Mouse (Mus musculus): ENCODE data around the gene Npcd. TPM values are rescaled to one million over a fixed set of nuclear protein-coding genes. Genes with fewer than 3 reads are reported as not detected.

The Npcd gene
- total RNA-seq, 2 experiments from 2014 or later: 11.1 to 20.1 TPM

DNA sequence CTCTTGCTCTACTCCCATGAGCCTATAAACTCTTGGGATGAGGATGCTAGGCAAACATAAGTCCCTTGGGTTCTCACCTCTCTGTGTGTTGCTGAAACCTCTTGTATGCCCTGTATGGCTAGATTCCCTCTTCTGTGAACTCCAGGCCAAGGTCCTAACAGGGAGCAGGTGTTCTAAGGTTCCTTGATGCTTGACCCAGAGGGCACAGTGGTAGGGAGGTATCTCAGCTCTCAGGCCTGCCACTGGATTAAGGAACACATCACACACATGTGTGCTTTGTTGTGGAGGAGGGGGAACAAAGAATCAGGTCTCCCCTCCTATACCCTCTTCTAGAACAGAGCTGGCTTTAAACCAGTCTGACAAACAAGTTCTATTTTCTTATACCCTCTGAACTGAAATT is 56.3 kb downstream of the Npcd start, which contains the start of gene Dnal4:
Gene Dnal4 (minus strand): TSS at position 101 of the 400 bp plus-strand sequence.
- intact Hi-C loops (cut with DNase I): no loop called here
- no peak for DNase-seq (ENCODE audit: low spot score in 2 of 2)

GRCm38 (mm10) chr15:79775662-79776061 is 58.4 kb downstream of the Npcd start:
- peak in 1 of 2 experiments; percentile 79 for DNase-seq (ENCODE audit: low spot score in 2 of 2)
- intact Hi-C loops (cut with DNase I): loop anchor here (2.0 kb wide), 1 partner anchor 19 kb away; no protein-coding TSS in a partner anchor

- intact Hi-C loops (cut with DNase I): loop anchor here (2.0 kb wide), 1 partner anchor 18 kb away; no protein-coding TSS in a partner anchor
- DNase-seq (ENCODE audit: low spot score in 2 of 2): peak; percentile 95 to 99
These were observed 59.7 kb downstream of the Npcd start for GRCm38 (mm10) chr15:79774117-79775027.

GRCm38 (mm10) chr15:79770629-79771240 is 63.3 kb downstream of the Npcd start:
- intact Hi-C loops (cut with DNase I): no loop called here
- peak; percentile 65 to 91 for DNase-seq (ENCODE audit: low spot score in 2 of 2)

- intact Hi-C loops (cut with DNase I): loop anchor here (10.0 kb wide), 1 partner anchor 246 kb away; the partner anchor contains the start of gene Pdgfb
- DNase-seq (ENCODE audit: low spot score in 2 of 2): no peak
These were observed 65.7 kb downstream of the Npcd start for GRCm38 (mm10) chr15:79768302-79768701.

- DNase-seq (ENCODE audit: low spot score in 2 of 2): no peak
- intact Hi-C loops (cut with DNase I): loop anchor here (10.0 kb wide), 1 partner anchor 247 kb away; the partner anchor contains the start of gene Pdgfb
These were observed 66.6 kb downstream of the Npcd start for GRCm38 (mm10) chr15:79767327-79767961.

DNA sequence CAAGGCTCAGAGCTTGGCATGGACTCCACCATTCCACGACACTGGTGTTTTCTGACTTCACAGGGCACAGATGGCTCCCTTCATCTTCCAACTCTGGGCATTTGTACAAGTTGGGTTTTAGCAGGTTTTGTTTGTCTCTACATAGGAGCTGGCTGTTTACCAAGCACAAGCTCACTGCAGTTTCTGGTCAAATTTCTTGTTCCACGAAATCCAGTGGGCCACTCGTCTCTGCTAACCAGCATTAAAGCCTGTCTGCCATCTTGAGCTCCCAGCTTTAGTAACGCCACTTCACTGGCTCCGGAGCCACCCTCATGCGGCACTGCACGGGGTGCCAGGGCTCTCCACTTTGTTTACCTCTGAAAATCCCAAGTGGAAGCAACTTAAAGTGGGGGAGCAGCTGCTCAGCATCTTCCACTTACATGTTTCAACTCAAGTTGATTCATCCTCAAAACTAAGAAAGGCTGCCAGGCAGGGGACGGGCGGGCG is 67.4 kb downstream of the Npcd start:
- peak in 1 of 2 experiments; percentile 86 for DNase-seq (ENCODE audit: low spot score in 2 of 2)
- intact Hi-C loops (cut with DNase I): loop anchor here (10.0 kb wide), 1 partner anchor 248 kb away; the partner anchor contains the start of gene Pdgfb

DNA sequence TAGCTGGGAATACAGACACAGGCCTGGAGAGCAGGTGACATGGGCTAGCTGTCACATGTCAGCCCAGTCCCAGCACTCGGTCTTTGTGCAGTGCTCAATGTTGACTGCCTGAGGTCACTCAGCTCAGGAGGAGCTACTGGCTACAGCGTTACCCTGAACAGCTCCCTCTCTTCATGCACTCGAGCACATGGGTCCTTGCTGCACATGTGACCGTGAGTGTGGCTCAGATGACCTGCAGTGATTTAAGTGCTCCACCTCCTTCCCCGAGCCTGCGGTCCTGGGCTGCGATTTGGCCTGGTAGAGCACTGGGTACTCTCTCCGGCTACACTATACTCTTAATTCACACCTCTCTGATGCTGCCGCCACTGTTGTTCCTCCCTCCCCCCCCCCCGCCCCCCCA is 67.9 kb downstream of the Npcd start:
- intact Hi-C loops (cut with DNase I): loop anchor here (10.0 kb wide), 1 partner anchor 249 kb away; the partner anchor contains the start of gene Pdgfb
- DNase-seq (ENCODE audit: low spot score in 2 of 2): no peak

GRCm38 (mm10) chr15:79765361-79765760 is 68.7 kb downstream of the Npcd start:
- no peak for DNase-seq (ENCODE audit: low spot score in 2 of 2)
- intact Hi-C loops (cut with DNase I): loop anchor here (1.0 to 10.0 kb wide), 3 partner anchors 31 to 249 kb away; partner anchors contain the start of genes Cbx6, Npcd and Pdgfb

GRCm38 (mm10) chr15:79764539-79765267 is 69.3 kb downstream of the Npcd start:
- intact Hi-C loops (cut with DNase I): loop anchor here (1.0 to 10.0 kb wide), 3 partner anchors 32 to 250 kb away; partner anchors contain the start of genes Cbx6, Npcd and Pdgfb

DNA sequence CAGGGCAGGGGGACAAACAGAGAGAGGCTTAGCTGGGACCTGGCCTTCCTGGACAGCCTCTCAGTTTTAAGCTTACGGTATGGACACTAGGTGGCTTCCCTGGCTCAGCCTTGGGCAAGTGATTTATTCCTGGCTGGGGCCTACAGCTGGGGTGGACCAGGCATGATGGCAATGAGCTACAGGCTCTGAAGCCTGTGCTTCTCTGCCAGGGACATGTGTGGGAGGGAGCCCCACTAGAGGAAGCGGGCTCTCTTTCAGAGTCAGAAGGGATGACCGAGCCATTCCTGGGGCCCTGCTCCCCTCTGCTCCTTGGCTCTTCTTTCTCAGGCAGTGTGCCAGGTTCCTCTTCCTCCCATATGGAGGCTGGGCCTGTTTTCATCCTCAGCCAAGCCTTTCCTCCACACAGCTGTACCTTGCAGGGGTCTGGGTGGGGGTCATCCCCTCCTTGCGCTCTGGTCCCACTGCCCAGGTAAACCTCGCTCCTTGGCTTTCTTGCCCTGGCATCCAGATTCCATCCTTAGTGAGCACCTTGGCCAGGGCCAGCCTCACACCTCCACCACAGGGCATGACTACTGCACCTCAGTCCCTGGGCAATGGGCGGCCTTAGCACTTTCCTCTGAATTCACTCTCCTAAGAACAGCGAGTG is 70.3 kb downstream of the Npcd start:
- intact Hi-C loops (cut with DNase I): loop anchor here (2.0 to 10.0 kb wide), 2 partner anchors 71 to 251 kb away; partner anchors contain the start of genes Cbx6, Npcd and Pdgfb
- DNase-seq (ENCODE audit: low spot score in 2 of 2): peak in 1 of 2 experiments; percentile 77

More at GRCm38 (mm10) chr15:79764539-79765267, 69.3 kb downstream of the Npcd start:
- DNase-seq (ENCODE audit: low spot score in 2 of 2): peak; percentile 70 to 96

GRCm38 (mm10) chr15:79763001-79763400 is 71.0 kb downstream of the Npcd start:
- DNase-seq (ENCODE audit: low spot score in 2 of 2): no peak
- intact Hi-C loops (cut with DNase I): loop anchor here (10.0 kb wide), 1 partner anchor 252 kb away; the partner anchor contains the start of gene Pdgfb

- peak in 1 of 2 experiments; percentile 75 for DNase-seq (ENCODE audit: low spot score in 2 of 2)
- intact Hi-C loops (cut with DNase I): loop anchor here (10.0 kb wide), 1 partner anchor 254 kb away; the partner anchor contains the start of gene Pdgfb
These were observed 73.1 kb downstream of the Npcd start for GRCm38 (mm10) chr15:79760956-79761355.

DNA sequence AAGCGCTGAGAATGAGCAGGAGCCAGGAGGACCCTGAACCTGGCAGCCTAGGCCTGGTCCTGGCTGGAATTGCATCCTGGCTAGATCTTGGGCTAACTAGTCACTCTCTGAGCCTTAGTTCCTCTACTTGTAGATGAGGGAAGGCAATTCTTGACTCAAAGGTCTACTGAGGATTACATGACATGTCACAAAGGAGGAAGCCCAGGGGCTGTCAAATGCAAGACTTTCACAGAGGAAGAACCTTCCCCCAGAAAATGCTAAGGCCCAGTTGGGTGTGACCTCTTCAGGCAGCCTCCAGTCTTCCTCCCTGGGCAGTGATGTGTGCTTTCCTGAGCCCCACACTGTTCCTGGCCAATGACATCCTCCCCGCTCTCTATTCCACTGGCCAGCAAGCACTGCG is 76.9 kb downstream of the Npcd start:
- DNase-seq (ENCODE audit: low spot score in 2 of 2): no peak
- intact Hi-C loops (cut with DNase I): loop anchor here (2.0 kb wide), 1 partner anchor 18 kb away; no protein-coding TSS in a partner anchor

DNA sequence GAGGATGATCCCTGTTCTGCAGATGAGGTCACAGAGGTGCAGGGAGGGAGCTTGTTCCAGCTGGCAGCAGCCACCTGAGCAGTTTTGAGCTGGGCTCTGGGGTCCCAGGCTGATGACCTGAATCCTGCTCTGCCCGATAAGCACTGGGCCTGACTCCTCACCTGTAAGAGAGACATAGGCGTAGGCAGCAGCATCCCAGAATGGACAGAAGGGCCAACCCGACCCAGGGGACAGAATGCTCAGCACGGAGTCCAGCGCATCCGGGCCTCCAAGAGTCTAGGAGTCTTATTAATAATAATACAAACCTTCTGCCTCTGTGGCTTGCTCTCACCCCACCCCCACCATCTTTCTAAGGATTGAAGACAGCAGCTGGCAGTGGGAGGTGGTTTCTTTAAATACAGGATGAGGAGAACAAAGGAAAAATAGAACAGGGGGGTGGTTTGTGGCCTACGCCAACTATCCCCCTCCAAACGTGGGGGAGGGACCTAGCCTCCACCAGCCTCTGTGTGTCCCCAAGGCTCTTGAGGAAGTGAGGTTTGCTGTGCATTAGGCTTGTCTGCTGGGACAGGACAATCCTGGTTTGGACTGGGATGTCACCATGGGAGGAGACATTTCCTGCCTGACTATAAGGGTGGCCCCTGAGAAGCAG is 77.9 kb downstream of the Npcd start:
- DNase-seq (ENCODE audit: low spot score in 2 of 2): peak; percentile 55 to 86
- intact Hi-C loops (cut with DNase I): loop anchor here (2.0 kb wide), 1 partner anchor 19 kb away; no protein-coding TSS in a partner anchor

- intact Hi-C loops (cut with DNase I): no loop called here
- DNase-seq (ENCODE audit: low spot score in 2 of 2): no peak
These were observed 78.9 kb downstream of the Npcd start for GRCm38 (mm10) chr15:79755176-79755575.

DNA sequence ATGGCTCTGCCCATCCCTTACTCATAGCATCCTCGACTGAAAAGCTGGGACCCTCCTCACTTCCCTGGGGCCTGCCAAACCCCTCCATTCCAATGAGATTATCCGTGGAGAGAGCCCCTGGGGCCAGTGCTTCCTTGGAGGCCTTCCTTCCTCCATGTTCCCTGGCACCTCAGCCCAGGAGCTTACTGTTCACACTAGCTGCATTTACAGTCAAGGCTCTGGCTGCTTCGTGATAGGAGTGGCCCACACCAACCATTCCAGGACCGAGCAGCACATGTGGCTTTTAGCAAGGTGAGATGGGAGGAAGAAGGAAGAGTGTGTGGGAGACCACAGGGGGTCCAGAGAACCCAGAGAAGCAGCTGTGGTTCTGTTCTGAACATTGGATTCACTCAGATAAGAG is 80.2 kb downstream of the Npcd start:
- no peak for DNase-seq (ENCODE audit: low spot score in 2 of 2)
- intact Hi-C loops (cut with DNase I): loop anchor here (2.0 to 5.0 kb wide), 5 partner anchors 77 to 323 kb away; no protein-coding TSS in a partner anchor
